Mouse (Mus musculus) spleen, postnatal 14 days (tissue): ENCODE data around the gene Pbx1.
A peak's percentile ranks its signal among the peaks of the same experiment; 100 is the strongest.

ENCODE experiments used
- DNase-seq, 2 experiments: peaks; one replicate each; pipeline ENCODE4 v3.0.0; 2021 to 2022; ENCODE audit warnings: low spot score in 2 of 2

The Pbx1 gene

GRCm38 (mm10) chr1:168299928-168300365, 132.1 kb downstream of the Pbx1 start:
- no peak for DNase-seq

DNA sequence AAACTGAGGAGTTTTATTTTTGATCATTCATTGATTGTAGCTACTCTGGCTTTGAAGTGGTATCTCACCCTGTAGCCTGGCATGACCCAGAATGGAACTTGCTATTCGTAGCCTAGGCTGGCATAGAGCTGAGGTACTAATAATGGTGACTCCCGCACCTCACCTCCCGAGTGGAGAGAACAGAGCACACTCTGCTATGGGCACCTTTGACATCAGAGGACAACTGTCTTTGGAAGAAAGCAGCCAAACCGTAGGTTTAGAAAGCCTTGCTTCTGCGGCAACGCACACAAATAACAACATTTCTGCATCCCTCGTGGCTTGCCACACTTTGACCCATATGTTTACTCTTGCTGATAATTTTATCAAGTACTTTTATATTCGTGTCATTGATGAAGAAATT, 132.9 kb downstream of the Pbx1 start:
- no peak for DNase-seq

DNA sequence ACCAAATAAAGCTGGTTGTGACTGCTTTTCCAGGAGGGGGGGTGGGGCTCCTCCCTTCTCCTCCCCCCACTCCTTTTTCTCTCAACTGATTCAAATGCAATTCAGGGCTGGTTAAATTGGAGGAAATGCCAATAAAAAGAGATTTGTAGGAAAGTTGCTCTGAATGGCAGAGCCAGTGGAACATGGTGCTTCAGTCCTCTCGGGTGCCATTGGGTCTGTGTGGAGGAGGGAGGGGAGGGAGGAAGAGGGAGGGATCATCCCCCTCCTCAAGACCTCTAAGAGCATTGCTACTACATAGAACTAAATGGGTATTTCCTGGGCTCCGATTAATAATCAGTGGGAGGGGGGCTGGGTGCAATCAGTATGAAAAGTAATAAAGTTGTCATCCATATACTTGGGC, 135.8 kb downstream of the Pbx1 start:
- DNase-seq: no peak

DNA sequence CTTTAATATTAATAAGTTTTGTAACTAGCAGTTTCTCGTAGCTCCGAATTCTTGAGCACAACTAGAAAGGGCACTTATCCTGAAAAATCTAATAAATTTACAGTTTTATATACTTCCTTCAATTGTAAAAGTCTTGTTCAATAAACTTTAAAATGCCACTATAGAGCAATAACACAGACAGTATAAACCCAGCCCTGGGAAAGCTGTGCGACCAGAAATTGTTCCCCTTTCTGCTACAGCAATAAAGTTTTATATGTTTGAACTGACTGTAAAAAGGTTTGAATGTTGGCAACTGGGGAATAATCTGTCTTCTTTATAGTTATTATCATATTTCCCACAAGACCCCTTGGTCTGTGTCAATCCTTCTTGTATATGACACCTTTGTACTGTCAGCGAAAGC, 136.3 kb downstream of the Pbx1 start:
- no peak for DNase-seq

GRCm38 (mm10) chr1:168293673-168294072, 138.4 kb downstream of the Pbx1 start:
- no peak for DNase-seq

DNA sequence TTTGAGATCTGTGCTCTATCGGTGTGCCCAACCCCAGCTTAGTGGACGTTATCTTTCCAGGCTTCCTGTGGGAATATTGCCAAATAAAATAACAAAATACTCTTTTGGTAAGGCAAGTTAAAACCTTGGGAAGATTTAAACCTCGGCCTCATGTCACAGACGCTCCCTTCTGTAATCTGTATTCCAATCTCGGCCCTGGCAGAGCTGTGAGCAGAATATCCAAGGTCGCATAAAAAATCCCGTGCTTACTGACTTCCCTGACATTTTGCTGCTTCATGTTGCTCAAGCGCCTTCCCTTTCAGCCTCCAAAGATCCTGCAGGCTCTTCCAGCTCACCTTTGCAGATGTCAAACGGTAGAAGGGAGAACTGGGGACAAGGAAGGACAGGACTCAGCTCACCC, 140.0 kb downstream of the Pbx1 start:
- no peak for DNase-seq

GRCm38 (mm10) chr1:168291643-168292040, 140.4 kb downstream of the Pbx1 start:
- no peak for DNase-seq

GRCm38 (mm10) chr1:168291001-168291642, 140.9 kb downstream of the Pbx1 start:
- peak in 1 of 2 experiments; percentile 25 for DNase-seq

DNA sequence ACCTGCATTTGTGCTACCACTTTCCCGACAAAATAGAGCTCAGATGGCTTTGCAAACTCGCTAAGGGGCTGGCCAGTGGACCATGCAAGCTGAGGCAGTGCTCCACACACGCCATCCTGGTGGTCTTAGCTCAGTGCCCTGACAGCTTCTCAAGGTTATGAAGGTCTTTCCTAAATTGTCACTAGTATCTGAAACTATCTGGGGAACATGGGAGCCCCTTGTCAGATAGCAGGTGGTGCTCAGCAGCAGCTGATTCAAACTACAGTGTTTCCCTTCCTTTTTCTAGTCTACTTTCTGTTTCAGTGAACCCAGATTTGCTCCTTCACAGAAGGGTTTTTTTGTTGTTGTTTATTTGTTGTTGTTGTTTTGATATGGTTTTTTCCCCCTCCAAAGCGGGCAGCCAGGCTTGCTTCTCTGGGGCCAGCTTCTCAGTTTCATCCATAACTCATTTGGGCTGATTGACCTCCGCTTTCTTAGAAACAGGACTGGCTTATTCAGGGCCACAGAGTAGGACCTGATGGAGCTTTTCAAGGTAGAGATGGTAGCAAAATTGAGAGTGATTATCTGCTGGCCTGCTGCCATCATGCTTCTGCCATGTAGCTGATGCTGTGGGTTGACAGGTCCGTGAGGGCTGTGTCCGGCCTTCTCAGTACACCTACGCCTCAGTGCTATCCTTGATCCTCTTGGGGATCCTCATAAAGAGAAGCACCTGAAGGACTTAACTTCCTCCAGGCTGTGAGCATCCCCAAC, 141.7 kb downstream of the Pbx1 start:
- DNase-seq: no peak

DNA sequence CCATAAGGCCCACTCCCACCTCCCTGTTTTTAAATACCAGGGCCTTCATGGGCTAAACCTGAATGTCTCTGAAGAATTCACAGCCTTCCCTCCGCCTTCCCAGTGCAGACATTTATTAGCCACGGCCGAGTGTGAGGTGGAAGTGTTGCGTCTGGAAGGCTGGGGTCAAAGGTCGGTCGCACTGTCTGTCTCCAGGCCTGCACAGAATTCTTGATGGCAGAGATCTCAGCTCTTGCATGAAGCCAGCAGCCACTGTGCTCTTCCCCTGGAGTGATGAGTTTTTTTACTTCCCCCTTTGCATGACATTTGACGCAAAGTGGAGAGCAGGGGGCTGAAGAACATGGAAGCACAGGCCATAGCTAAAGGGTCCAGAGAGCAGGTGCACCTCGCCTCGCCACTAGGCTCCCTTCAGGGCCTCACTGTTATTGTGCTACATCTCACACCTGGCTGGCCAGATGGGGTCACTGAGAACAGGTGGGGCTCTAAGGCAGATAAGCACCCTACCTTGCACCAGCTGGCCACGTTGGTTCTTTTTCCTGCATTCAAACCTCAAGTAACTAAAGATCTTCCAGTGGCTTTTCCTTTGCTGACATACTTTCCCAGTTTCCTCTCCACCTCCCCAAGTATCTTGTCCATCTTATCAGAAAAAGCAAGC, 143.1 kb downstream of the Pbx1 start:
- DNase-seq: no peak

DNA sequence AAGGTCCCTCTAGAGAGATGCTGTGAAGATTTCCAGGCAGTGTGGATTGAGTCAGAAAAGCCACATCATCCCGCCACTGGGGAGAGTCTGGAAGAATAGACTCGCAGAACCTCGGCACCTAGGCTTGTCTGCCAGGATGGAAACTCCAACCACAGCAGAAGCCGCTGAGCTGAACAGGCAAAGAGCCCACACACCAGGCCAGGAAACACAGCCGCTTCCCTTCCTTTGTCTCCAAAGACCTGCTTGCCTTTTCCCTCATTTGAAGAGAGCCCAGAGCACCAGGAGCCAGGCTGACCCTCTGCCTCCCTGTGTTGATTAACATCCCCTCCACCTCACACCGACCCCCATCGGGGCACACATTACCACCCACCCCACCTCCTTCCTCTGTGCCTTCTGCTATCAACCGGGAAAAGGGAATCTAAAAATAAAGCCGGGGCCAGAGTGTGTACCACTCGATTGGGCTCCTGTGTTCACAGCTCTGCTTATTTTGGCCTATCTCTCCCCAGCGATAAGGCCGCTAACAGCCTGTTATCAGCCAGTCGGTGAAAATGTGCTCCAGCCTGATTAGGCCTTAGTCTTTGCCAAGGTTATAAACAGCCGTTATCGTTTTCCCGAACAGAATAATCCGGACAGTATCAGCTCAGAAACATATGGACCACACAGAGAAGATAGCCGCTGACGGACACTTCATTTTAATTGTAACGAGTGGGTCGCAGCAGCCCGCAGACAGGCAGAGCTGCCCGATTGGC, 144.1 kb downstream of the Pbx1 start:
- peak in 1 of 2 experiments; percentile 22 for DNase-seq

DNA sequence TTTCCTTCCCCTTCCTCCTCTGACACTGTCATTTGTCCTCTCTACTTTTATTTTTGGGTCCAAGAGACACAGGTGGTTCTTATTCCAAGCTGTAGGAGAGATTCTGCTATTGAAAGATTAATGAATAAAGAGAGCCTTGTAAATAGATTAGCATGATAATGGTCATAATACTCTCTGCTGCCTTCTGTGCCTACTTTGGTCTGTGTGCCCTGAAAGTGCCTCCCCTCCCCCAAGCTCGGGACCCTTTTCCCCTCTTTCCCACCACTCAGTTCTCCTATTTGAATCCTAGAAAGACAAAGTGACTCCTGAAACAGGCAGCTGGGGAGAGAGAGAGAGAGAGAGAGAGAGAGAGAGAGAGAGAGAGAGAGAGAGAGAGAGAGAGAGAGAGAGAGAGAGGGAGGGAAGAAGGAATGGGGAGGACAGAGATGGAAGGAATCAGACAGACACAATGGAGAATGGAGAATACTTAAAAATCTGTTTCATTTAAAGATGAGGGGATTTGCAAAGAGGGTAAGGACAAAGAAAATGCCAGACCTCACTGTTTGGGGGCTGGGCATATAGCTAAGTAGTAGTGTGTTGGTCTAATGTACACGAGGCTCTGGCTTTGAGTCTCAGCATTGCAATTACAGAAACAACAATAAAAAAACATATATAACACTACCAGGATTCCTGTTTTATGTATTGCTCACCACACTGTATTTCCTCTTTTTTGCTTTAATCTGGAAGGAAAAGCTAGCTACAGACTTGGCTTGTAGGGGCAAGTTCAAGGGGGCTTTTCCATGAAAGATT, 145.0 kb downstream of the Pbx1 start:
- no peak for DNase-seq

DNA sequence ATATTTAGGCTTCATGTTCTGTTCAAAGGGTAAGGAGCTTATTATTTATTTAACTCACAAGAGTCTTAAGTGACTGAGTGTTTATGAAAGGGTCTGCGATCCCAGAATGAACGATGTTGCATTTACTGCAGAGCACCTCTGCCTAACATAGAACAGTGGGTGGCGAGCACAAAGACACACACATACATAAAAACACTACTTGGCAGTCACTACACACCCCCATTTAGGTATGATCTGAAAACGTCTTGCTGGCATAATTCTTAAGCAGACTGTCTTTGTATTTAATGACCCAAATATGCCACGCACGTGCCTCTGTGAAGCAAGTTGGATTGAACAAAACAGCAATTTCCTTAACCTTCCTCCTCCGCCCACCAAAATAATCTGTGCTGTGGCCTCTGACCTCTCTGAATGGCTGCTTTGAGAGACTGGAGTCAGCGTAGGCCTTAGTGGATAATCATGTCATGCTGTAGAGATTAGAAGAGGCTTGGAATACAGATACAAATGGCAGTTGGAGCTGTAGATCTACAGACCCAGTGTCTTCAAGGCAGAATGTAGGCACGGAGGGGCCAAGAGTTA, 147.4 kb downstream of the Pbx1 start:
- DNase-seq: no peak

DNA sequence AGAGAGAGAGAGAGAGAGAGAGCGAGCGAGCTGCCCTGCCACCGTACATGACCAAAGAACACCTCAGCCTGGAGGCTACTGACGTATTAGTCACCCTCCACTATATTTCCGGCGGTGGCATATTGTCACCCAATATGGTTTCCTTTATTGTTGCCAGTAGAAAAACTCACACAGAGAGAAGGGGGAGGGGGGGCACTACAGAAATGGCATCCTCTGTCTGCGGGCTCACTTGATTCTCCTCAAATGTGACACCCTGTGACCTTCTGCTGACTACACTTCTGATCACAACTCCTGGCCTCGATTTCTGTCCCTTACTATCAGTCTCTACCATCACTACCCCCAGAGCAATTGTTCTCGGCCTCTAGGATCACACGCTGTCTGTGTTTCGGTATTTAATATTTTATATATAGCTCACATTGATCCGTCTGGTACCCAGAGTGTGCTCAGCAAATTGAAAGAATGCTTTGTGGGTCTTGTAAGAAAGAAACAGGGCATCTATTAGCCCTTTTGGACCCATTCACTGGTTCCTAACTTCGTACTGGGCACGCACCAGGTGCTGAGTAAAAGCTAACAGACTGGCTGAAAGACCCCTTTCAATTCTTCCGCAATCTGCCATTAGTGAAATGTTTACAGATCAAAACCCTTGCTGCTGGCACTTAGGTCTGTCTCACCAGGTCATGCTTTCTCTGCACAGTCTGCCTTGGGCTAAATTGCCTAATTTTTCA, 148.1 kb downstream of the Pbx1 start:
- DNase-seq: no peak

DNA sequence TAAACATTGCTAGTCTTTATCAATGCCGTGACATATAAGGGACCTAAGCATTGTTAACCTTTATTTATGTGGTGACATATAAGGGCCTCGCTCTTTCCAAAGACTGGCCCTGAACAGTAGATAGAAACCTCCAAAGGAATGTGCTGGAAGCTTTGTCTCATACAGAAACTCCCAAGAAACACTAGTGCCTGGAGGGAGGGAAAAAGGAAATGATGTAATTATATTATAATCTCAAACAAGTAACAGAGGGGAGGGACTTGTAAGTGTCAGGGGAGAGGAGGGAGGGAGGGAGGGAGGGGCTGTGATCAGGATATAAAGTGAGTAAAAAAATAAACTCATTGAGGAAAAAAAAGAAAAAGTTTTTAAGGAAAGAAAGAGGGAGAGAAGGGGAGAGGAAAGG, 148.6 kb downstream of the Pbx1 start:
- DNase-seq: no peak

GRCm38 (mm10) chr1:168275678-168276077, 156.4 kb downstream of the Pbx1 start:
- DNase-seq: no peak

DNA sequence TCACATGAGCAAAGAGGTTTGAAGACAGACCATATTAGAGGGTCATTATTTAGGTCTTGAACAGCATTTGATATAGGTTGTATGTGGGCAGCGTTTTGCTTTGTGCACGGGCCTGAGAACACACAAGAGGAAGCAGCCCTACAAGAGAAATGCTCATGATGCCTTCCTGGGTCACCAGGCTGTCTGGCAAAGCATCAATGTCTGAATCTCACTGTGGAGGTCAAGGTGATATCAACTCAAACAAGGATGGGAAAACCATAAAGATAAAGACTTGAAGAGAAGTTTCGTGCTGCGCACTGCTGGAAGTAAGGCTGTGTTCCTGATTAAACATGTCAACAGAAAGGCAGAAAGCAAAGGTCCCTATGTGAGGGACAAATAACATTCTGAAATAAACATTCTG, 157.8 kb downstream of the Pbx1 start:
- no peak for DNase-seq

GRCm38 (mm10) chr1:168272091-168272490, 160.0 kb downstream of the Pbx1 start:
- DNase-seq: no peak

- no peak for DNase-seq
Observed at GRCm38 (mm10) chr1:168271207-168271606, 160.9 kb downstream of the Pbx1 start.
